Mouse (Mus musculus): ENCODE measurements around the gene Srgap1.

- TF ChIP-seq MAX (IDR thresholded peaks at IDR 0.05; ENCODE audit: low read depth) (no peak), POLR2A (IDR thresholded peaks at IDR 0.05; ENCODE audit: insufficient read length, low read depth) (no peak), POLR2AphosphoS2 (IDR thresholded peaks at IDR 0.05; ENCODE audit: insufficient read length, low read depth) (no peak)
Measured at GRCm38 (mm10) chr10:121762141-121762540, 285.0 kb downstream of the Srgap1 start.

Data from myocyte (in vitro differentiated cells).